Comparison of ENCODE assay signal across 30 mouse cellular contexts in the genomic region with DNA sequence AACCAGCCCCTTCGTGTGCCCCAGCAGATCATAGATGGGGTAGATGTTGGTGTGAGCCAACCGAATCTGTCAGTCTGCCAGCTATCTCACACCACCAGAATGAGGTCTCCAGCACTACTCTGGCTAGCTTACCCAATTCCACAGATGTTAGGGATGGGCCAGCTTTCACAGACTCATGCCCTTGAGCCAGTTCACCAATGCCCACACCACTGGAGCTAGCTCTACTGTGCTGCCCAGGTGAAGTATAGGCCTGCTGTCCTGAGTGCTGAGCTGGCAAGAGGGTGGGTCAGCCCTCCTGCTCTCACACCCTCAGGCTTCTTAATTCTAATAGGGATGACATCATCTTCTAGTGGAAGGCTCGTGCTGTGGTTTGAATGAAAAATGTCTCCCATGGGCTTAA.
"Had no signal": no experiment of that assay in that cellular context is flagged by ENCODE, and none has a peak within 500 bp of the region (broad histone marks: within the 10 kb centered on the region; RNA-seq: fewer than 3 reads in every experiment).

No protein-coding gene starts in this region.

- H3K27me3 ChIP-seq: limb, embryonic 12.5 days; liver, embryonic 12.5 days; liver, embryonic 13.5 days; liver, embryonic 15.5 days; lung, embryonic 15.5 days; megakaryocyte, embryonic 14.5 days; midbrain, embryonic 12.5 days; midbrain, embryonic 13.5 days; midbrain, embryonic 15.5 days; neural tube, embryonic 12.5 days had no signal

- H3K9ac ChIP-seq: limb, embryonic 12.5 days; limb, embryonic 13.5 days; liver, embryonic 12.5 days; liver, embryonic 13.5 days; liver, embryonic 14.5 days; liver, embryonic 15.5 days; liver, postnatal 0 days; lung, embryonic 14.5 days; lung, embryonic 15.5 days; midbrain, embryonic 12.5 days; midbrain, embryonic 13.5 days; midbrain, embryonic 15.5 days; neural tube, embryonic 12.5 days had no signal

- ATAC-seq: liver, embryonic 12.5 days; liver, postnatal 0 days; lung, postnatal 0 days; midbrain, embryonic 13.5 days; midbrain, embryonic 15.5 days; midbrain, embryonic 16.5 days had no signal

- H3K4me2 ChIP-seq: limb, embryonic 12.5 days; limb, embryonic 13.5 days; liver, embryonic 11.5 days; liver, embryonic 12.5 days; liver, embryonic 13.5 days; liver, embryonic 15.5 days; lung, embryonic 14.5 days; lung, embryonic 15.5 days; midbrain, embryonic 11.5 days; midbrain, embryonic 12.5 days; midbrain, embryonic 13.5 days; midbrain, embryonic 15.5 days; neural tube, embryonic 12.5 days had no signal

- DNase-seq: left cerebral cortex, postnatal 4 days; liver; liver, embryonic 13.5 days; liver, postnatal 0 days; lung, adult 18-20 months; lung, adult 2 months; lung, embryonic 14.5 days; lung, postnatal 10 days; lung, postnatal 14 days; lung, postnatal 36 days; lung, postnatal 4 days; midbrain, embryonic 14.5 days had no signal

- H3K4me3 ChIP-seq: limb, embryonic 12.5 days; limb, embryonic 13.5 days; liver, embryonic 12.5 days; liver, embryonic 13.5 days; liver, embryonic 15.5 days; lung, embryonic 15.5 days; megakaryocyte, embryonic 14.5 days; midbrain, embryonic 10.5 days; midbrain, embryonic 12.5 days; midbrain, embryonic 13.5 days; midbrain, embryonic 15.5 days; myocyte; neural tube, embryonic 12.5 days had no signal

- H3K4me1 ChIP-seq: limb, embryonic 12.5 days; liver, embryonic 12.5 days; liver, embryonic 13.5 days; liver, embryonic 15.5 days; lung, embryonic 15.5 days; megakaryocyte, embryonic 14.5 days; midbrain, embryonic 10.5 days; midbrain, embryonic 12.5 days; midbrain, embryonic 13.5 days; midbrain, embryonic 15.5 days; neural tube, embryonic 12.5 days had no signal

- H3K36me3 ChIP-seq: limb, embryonic 12.5 days; limb, embryonic 13.5 days; liver, embryonic 12.5 days; liver, embryonic 13.5 days; liver, embryonic 15.5 days; lung, embryonic 15.5 days; midbrain, embryonic 10.5 days; midbrain, embryonic 12.5 days; midbrain, embryonic 13.5 days; midbrain, embryonic 15.5 days; neural tube, embryonic 12.5 days had no signal

- H3K27ac ChIP-seq: limb, embryonic 12.5 days; limb, embryonic 13.5 days; liver, embryonic 12.5 days; liver, embryonic 13.5 days; liver, embryonic 14.5 days; liver, embryonic 15.5 days; lung, embryonic 15.5 days; macrophage; midbrain, embryonic 10.5 days; midbrain, embryonic 12.5 days; midbrain, embryonic 13.5 days; midbrain, embryonic 15.5 days; neural tube, embryonic 12.5 days had no signal

- H3K9me3 ChIP-seq: limb, embryonic 12.5 days; liver, embryonic 12.5 days; liver, embryonic 13.5 days; liver, embryonic 15.5 days; lung, embryonic 15.5 days; megakaryocyte, embryonic 14.5 days; midbrain, embryonic 10.5 days; midbrain, embryonic 12.5 days; midbrain, embryonic 15.5 days; neural tube, embryonic 12.5 days had no signal
